ENCODE assay signal across 14 mouse cellular contexts in the genomic region with DNA sequence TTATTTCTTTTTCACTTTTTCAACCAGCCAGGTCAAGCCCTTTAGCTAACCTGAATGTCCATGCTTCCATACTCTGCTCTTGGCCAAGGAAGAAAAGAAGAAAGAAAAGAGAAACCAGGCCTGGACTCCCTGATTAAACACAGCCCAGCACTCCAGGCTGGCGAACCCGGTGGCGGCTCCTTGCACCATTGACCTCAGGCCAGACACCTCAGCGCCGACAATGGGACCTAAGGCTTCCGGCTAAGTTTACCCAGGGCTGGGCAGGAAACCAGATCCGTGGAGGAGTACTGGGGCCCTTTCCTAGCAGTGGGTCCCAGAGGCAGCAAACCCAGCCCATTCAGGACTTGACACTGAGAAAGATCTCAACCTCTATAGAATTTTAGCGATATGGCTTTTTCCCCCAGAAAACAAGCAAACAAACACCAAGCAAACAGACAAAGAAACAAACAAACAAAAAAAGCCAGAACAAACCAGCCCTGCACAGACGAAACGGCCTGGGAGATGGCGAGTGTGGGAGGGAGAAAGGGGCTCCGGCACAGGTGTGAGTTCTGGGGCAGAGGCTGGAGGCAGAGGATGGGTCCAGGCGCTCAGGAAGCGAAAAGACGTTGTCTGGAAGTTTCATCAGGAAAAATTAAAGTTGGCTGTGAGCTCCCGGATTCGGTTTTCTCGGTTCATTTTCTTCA. TPM values are rescaled to one million over a fixed set of nuclear protein-coding genes. Genes with fewer than 3 reads are reported as not detected.
DNase-seq lines count a peak whose midpoint lies in the region; ATAC-seq lines count a peak whose summit lies in the region.
"Had no signal": no experiment of that assay in that cellular context is flagged by ENCODE, and none has a peak within 500 bp of the region (broad histone marks: within the 10 kb centered on the region; RNA-seq: fewer than 3 reads in every experiment).

No protein-coding gene starts in this region.

- WGBS in neural tube, embryonic 11.5 days, result 1% methylated on average over 18 of the region's 18 CpGs
- WGBS in kidney, embryonic 14.5 days, result 0% methylated on average over 18 of the region's 18 CpGs
- under 1% methylated on average over 18 of the region's 18 CpGs for WGBS in neural tube, embryonic 12.5 days

- no peaks in the 10 kb centered on the region for H3K36me3 ChIP-seq in neural tube, embryonic 11.5 days (ENCODE audit: control insufficient read depth, insufficient read depth, low read length)
- peaks cover 9% of the 10 kb centered on the region; the same call in 1 of the 2 replicates for H3K36me3 ChIP-seq in kidney, embryonic 14.5 days (ENCODE audit: control insufficient read depth, insufficient read depth, low read length)
- no peaks in the 10 kb centered on the region for H3K36me3 ChIP-seq in neural tube, embryonic 12.5 days

- ATAC-seq in neural tube, embryonic 11.5 days (ENCODE audit: insufficient read depth, low FRiP score, low TSS enrichment), result no peak
- ATAC-seq in kidney, embryonic 14.5 days (ENCODE audit: low FRiP score, low TSS enrichment), result 0 out of 2 replicates have a peak, but pooled peaks have one; percentile 28
- no peak for ATAC-seq in neural tube, embryonic 12.5 days (ENCODE audit: low FRiP score, low read depth)
- ATAC-seq: hindbrain, embryonic 16.5 days had no signal

- peak; percentile 65 for DNase-seq in embryo, embryonic 10 days (ENCODE audit: low spot score)
- DNase-seq in embryo, embryonic 9.5 days (ENCODE audit: extremely low spot score), result no peak
- peak; percentile 44 for DNase-seq in neural tube, embryonic 11.5 days (ENCODE audit: low spot score)
- no peak for DNase-seq in neural tube, embryonic 10.5 days (ENCODE audit: extremely low spot score, low spot score)
- no peak for DNase-seq in thymus, postnatal 0 days (ENCODE audit: low spot score)
- DNase-seq in left cerebral cortex, adult 8-10 months (ENCODE audit: low spot score in 2 of 2), result no peak
- DNase-seq: cerebellum, adult 9-11 months; right cerebral cortex, postnatal 4 days had no signal

- peak overlapping the region; percentile 91 for H3K27ac ChIP-seq in neural tube, embryonic 11.5 days (ENCODE audit: low read depth, low read length)
- H3K27ac ChIP-seq in kidney, embryonic 14.5 days (ENCODE audit: low read depth, low read length), result peak overlapping the region; percentile 98
- H3K27ac ChIP-seq in neural tube, embryonic 12.5 days, result peak overlapping the region; percentile 89
- H3K27ac ChIP-seq: left cerebral cortex, adult 2 months had no signal

- H3K9me3 ChIP-seq in neural tube, embryonic 11.5 days (ENCODE audit: control insufficient read depth, low read length), result no peaks in the 10 kb centered on the region
- no peaks in the 10 kb centered on the region for H3K9me3 ChIP-seq in kidney, embryonic 14.5 days (ENCODE audit: control insufficient read depth, low read length)
- H3K9me3 ChIP-seq in neural tube, embryonic 12.5 days, result no peaks in the 10 kb centered on the region

- peak overlapping the region; percentile 94 for H3K9ac ChIP-seq in neural tube, embryonic 11.5 days (ENCODE audit: low read length)
- H3K9ac ChIP-seq in kidney, embryonic 14.5 days (ENCODE audit: low read depth, low read length), result peak overlapping the region; percentile 96
- H3K9ac ChIP-seq in neural tube, embryonic 12.5 days, result peak overlapping the region; percentile 98

- H3K27me3 ChIP-seq in neural tube, embryonic 11.5 days (ENCODE audit: control insufficient read depth, insufficient read depth, low read length), result peaks cover 52% of the 10 kb centered on the region
- peaks cover 15% of the 10 kb centered on the region; the same call in 1 of the 2 replicates for H3K27me3 ChIP-seq in kidney, embryonic 14.5 days (ENCODE audit: control insufficient read depth, insufficient read depth, low read length)
- peaks cover 47% of the 10 kb centered on the region for H3K27me3 ChIP-seq in neural tube, embryonic 12.5 days (replicated peaks)

- peaks cover 2% of the 10 kb centered on the region; the same call in 1 of the 2 replicates for H3K4me1 ChIP-seq in neural tube, embryonic 11.5 days (ENCODE audit: control insufficient read depth, insufficient read depth, low read length)
- peaks cover 15% of the 10 kb centered on the region; the same call in 1 of the 2 replicates for H3K4me1 ChIP-seq in kidney, embryonic 14.5 days (ENCODE audit: control insufficient read depth, insufficient read depth, low read length)
- H3K4me1 ChIP-seq in neural tube, embryonic 12.5 days, result peaks cover 11% of the 10 kb centered on the region; the same call in 1 of the 2 replicates

- peak overlapping the region; percentile 65 for H3K4me3 ChIP-seq in neural tube, embryonic 11.5 days (ENCODE audit: low read depth, low read length)
- peak overlapping the region; percentile 64 for H3K4me3 ChIP-seq in kidney, embryonic 14.5 days (ENCODE audit: low read length)
- peak overlapping the region; percentile 78 for H3K4me3 ChIP-seq in neural tube, embryonic 12.5 days
- H3K4me3 ChIP-seq: left cerebral cortex, adult 2 months had no signal

- H3K4me2 ChIP-seq in neural tube, embryonic 11.5 days (ENCODE audit: low read depth), result peak overlapping the region; percentile 57
- H3K4me2 ChIP-seq in kidney, embryonic 14.5 days (replicated peaks; ENCODE audit: low read depth, low read length), result peak overlapping the region; percentile 83
- H3K4me2 ChIP-seq in neural tube, embryonic 12.5 days (replicated peaks), result peak overlapping the region; percentile 74

RNA-seq across cellular contexts. Expression of a gene that starts 1.1 kb away (rescaled TPM):
- polyA plus RNA-seq in neural tube, embryonic 11.5 days (2014; fragmentation: Nextera tagmentation; extraction: Ambion mirVana), result 98.8 and 105 TPM in 2 replicates
- polyA plus RNA-seq in kidney, embryonic 14.5 days (2014; fragmentation: Nextera tagmentation; extraction: Ambion mirVana), result 58.1 and 67.8 TPM in 2 replicates
- 124 and 131 TPM in 2 replicates for polyA plus RNA-seq in neural tube, embryonic 12.5 days (2016; fragmentation: Nextera tagmentation; extraction: Ambion mirVana)
- polyA plus RNA-seq in thymus, postnatal 0 days (2015; fragmentation: Nextera tagmentation; extraction: Ambion mirVana), result 0.62 and 0.81 TPM in 2 replicates
- not detected for total RNA-seq in left cerebral cortex, adult 8-10 months (2022)
- total RNA-seq: left cerebral cortex, adult 2 months had no signal

RNA-seq across cellular contexts. Expression of a gene that starts 8.6 kb away (rescaled TPM):
- polyA plus RNA-seq in neural tube, embryonic 11.5 days (2014; fragmentation: Nextera tagmentation; extraction: Ambion mirVana), result 70.6 and 72.8 TPM in 2 replicates
- 177 and 186 TPM in 2 replicates for polyA plus RNA-seq in kidney, embryonic 14.5 days (2014; fragmentation: Nextera tagmentation; extraction: Ambion mirVana)
- 108 and 119 TPM in 2 replicates for polyA plus RNA-seq in neural tube, embryonic 12.5 days (2016; fragmentation: Nextera tagmentation; extraction: Ambion mirVana)
- 0.08 and 0.19 TPM in 2 replicates for polyA plus RNA-seq in thymus, postnatal 0 days (2015; fragmentation: Nextera tagmentation; extraction: Ambion mirVana)
- total RNA-seq in left cerebral cortex, adult 8-10 months (2022), result not detected
- total RNA-seq: left cerebral cortex, adult 2 months had no signal
- polyA plus RNA-seq: embryonic facial prominence, embryonic 14.5 days; hindbrain, embryonic 16.5 days had no signal

RNA-seq across cellular contexts. Expression of a gene that starts 10.4 kb away (rescaled TPM):
- polyA plus RNA-seq in neural tube, embryonic 11.5 days (2014; fragmentation: Nextera tagmentation; extraction: Ambion mirVana), result 61.2 and 71.3 TPM in 2 replicates
- polyA plus RNA-seq in kidney, embryonic 14.5 days (2014; fragmentation: Nextera tagmentation; extraction: Ambion mirVana), result 19.1 and 19.6 TPM in 2 replicates
- polyA plus RNA-seq in neural tube, embryonic 12.5 days (2016; fragmentation: Nextera tagmentation; extraction: Ambion mirVana), result 81.2 and 102 TPM in 2 replicates
- 0.71 and 1.4 TPM in 2 replicates for polyA plus RNA-seq in thymus, postnatal 0 days (2015; fragmentation: Nextera tagmentation; extraction: Ambion mirVana)
- total RNA-seq in left cerebral cortex, adult 8-10 months (2022), result not detected
- total RNA-seq: left cerebral cortex, adult 2 months had no signal

RNA-seq across cellular contexts. Expression of a gene that starts 13.6 kb away (rescaled TPM):
- 6.0 and 6.7 TPM in 2 replicates for polyA plus RNA-seq in neural tube, embryonic 11.5 days (2014; fragmentation: Nextera tagmentation; extraction: Ambion mirVana)
- polyA plus RNA-seq in kidney, embryonic 14.5 days (2014; fragmentation: Nextera tagmentation; extraction: Ambion mirVana), result 27.6 and 35.6 TPM in 2 replicates
- 10.8 and 13.4 TPM in 2 replicates for polyA plus RNA-seq in neural tube, embryonic 12.5 days (2016; fragmentation: Nextera tagmentation; extraction: Ambion mirVana)
- polyA plus RNA-seq in thymus, postnatal 0 days (2015; fragmentation: Nextera tagmentation; extraction: Ambion mirVana), result not detected in 2 replicates
- total RNA-seq in left cerebral cortex, adult 8-10 months (2022), result not detected
- total RNA-seq: left cerebral cortex, adult 2 months had no signal
- polyA plus RNA-seq: embryonic facial prominence, embryonic 14.5 days; hindbrain, embryonic 16.5 days; testis, adult 2 months had no signal

RNA-seq across cellular contexts. Expression of a gene that starts 18.9 kb away (rescaled TPM):
- not detected in 2 replicates for polyA plus RNA-seq in neural tube, embryonic 11.5 days (2014; fragmentation: Nextera tagmentation; extraction: Ambion mirVana)
- not detected in 2 replicates for polyA plus RNA-seq in kidney, embryonic 14.5 days (2014; fragmentation: Nextera tagmentation; extraction: Ambion mirVana)
- polyA plus RNA-seq in neural tube, embryonic 12.5 days (2016; fragmentation: Nextera tagmentation; extraction: Ambion mirVana), result not detected in 2 replicates
- polyA plus RNA-seq in thymus, postnatal 0 days (2015; fragmentation: Nextera tagmentation; extraction: Ambion mirVana), result not detected in 2 replicates
- not detected for total RNA-seq in left cerebral cortex, adult 8-10 months (2022)
- total RNA-seq: left cerebral cortex, adult 2 months had no signal
- polyA plus RNA-seq: embryonic facial prominence, embryonic 14.5 days; hindbrain, embryonic 16.5 days; testis, adult 2 months had no signal

Comparison
In these comparisons a context has a peak if more than half of its experiments do, and no peak if none do; other contexts are left out.
1. DNase-seq: peak in embryo, embryonic 10 days (single experiment) and neural tube, embryonic 11.5 days (single experiment); none in embryo, embryonic 9.5 days (single experiment), neural tube, embryonic 10.5 days (single experiment), thymus, postnatal 0 days (single experiment) and left cerebral cortex, adult 8-10 months (0 of 2).
2. RNA of a gene that starts 1.1 kb away (polyA plus RNA-seq): 124 to 131 TPM in neural tube, embryonic 12.5 days, 98.8 to 105 TPM in neural tube, embryonic 11.5 days and 58.1 to 67.8 TPM in kidney, embryonic 14.5 days; 0.62 to 0.81 TPM in thymus, postnatal 0 days; every median in the first group is over 10 times any median in the second.
3. RNA of a gene that starts 8.6 kb away (polyA plus RNA-seq): 177 to 186 TPM in kidney, embryonic 14.5 days, 108 to 119 TPM in neural tube, embryonic 12.5 days and 70.6 to 72.8 TPM in neural tube, embryonic 11.5 days; 0.08 to 0.19 TPM in thymus, postnatal 0 days; every median in the first group is over 10 times any median in the second.
4. Peak in every context shown above with its lines, with median percentiles within 50 percentile points of each other: H3K27ac ChIP-seq, H3K4me2 ChIP-seq, H3K4me3 ChIP-seq and H3K9ac ChIP-seq.